Mouse (Mus musculus) kidney, adult 8-10 months (tissue): ENCODE data around the gene C2cd4a.

Experiments
- DNase-seq, 2 experiments: peaks; one replicate each; pipeline ENCODE4 v3.0.0; 2022

The C2cd4a gene

GRCm38 (mm10) chr9:67786311-67786710 lies 45.8 kb downstream of the C2cd4a start:
- DNase-seq = no peak

DNA sequence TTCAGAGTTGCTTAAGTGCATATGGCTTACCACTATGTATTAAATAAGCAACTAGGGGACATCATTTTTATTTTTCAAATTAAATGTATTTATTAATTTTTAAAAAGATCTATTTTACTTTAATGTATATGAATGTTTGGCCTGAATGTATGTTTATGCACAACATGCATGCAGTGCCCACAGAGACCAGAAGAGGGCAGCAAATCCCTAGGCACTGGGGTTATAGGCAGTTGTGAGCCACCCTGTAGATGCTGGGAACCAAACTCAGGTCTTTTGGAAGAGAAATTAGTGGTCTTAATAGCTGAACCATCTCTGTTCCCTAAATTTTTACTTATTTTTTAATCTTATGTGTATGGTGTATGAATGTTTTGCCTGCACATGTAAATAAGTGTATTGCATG lies 48.2 kb downstream of the C2cd4a start:
- DNase-seq = no peak

GRCm38 (mm10) chr9:67783464-67783863 lies 48.7 kb downstream of the C2cd4a start:
- no peak for DNase-seq

DNA sequence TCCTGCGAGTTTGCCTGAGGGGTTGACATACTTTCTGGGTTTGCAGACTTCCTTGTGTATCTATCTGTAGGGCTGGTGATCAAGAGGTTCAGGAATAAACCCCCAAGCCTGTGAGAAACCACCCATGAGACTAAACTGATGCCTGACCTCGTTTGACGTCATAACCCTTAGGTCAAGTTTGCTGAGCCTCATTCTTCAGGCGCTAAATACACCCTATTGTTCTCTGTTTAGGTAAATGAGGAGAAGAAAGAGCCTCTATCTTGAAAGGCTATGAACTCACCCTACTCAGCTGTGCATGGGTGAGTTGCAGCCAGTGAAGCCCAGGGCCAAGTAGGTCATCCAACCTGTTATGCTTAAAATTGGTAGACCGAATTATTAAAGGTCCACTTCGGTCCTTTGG lies 49.3 kb downstream of the C2cd4a start:
- DNase-seq = no peak
